ENCODE assay signal across 14 mouse cellular contexts in genomic region chr7:98667956-98668746, GRCm38 (mm10). TPM values are rescaled to one million over a fixed set of nuclear protein-coding genes. Genes with fewer than 3 reads are reported as not detected.
DNase-seq lines count a peak whose midpoint lies in the region; ATAC-seq and TF ChIP-seq lines count a peak whose summit lies in the region.
"Had no signal": no experiment of that assay in that cellular context is flagged by ENCODE, and none has a peak within 500 bp of the region (broad histone marks: within the 10 kb centered on the region; RNA-seq: fewer than 3 reads in every experiment).

No protein-coding gene starts in this region.

- H3K27ac ChIP-seq in gastrocnemius, adult 2 months, result peak overlapping the region; percentile 60
- H3K27ac ChIP-seq in limb, embryonic 13.5 days, result peak overlapping the region; percentile 56
- H3K27ac ChIP-seq in midbrain, embryonic 15.5 days, result no peak overlapping the region
- H3K27ac ChIP-seq: heart, embryonic 15.5 days had no signal

- DNase-seq in gastrocnemius, adult 2 months, result no peak
- no peak for DNase-seq in gastrocnemius, postnatal 10 days
- DNase-seq in 3T3-L1 (ENCODE audit: low read depth, low spot score), result peak; percentile 97
- DNase-seq in embryo, embryonic 9.5 days (ENCODE audit: extremely low spot score), result peak; percentile 49
- no peak for DNase-seq in left cerebral cortex, postnatal 10 days (ENCODE audit: extremely low spot score in 1 of 2, low spot score in 2 of 2)
- DNase-seq: adrenal gland, adult 2 months; kidney, postnatal 36 days; liver, postnatal 0 days; thymus, postnatal 14 days had no signal

- no peak overlapping the region for H3K4me2 ChIP-seq in limb, embryonic 13.5 days (replicated peaks)
- H3K4me2 ChIP-seq in midbrain, embryonic 15.5 days, result no peak overlapping the region
- H3K4me2 ChIP-seq: heart, embryonic 15.5 days had no signal

- peak; percentile 72 for ATAC-seq in limb, embryonic 13.5 days (ENCODE audit: low FRiP score, low read depth)
- ATAC-seq in erythroid progenitor cell, adult 5-6 weeks (replicated peaks; ENCODE audit: low FRiP score, poor library complexity, severe bottlenecking), result no peak
- ATAC-seq in midbrain, embryonic 15.5 days (replicated peaks), result no peak
- ATAC-seq: hindbrain, embryonic 16.5 days; liver, postnatal 0 days had no signal

- no peak for TF ChIP-seq CTCF in gastrocnemius, adult 2 months (IDR thresholded peaks at IDR 0.05)

- peaks cover 39% of the 10 kb centered on the region for H3K4me1 ChIP-seq in limb, embryonic 13.5 days
- no peaks in the 10 kb centered on the region for H3K4me1 ChIP-seq in midbrain, embryonic 15.5 days

- 48% methylated on average over 6 of the region's 6 CpGs for WGBS in limb, embryonic 13.5 days
- 62% methylated on average over 6 of the region's 6 CpGs for WGBS in midbrain, embryonic 15.5 days

- H3K27me3 ChIP-seq in limb, embryonic 13.5 days, result no peaks in the 10 kb centered on the region
- H3K27me3 ChIP-seq in midbrain, embryonic 15.5 days (replicated peaks), result no peaks in the 10 kb centered on the region
- H3K27me3 ChIP-seq: heart, embryonic 15.5 days had no signal

- no peak overlapping the region for H3K4me3 ChIP-seq in gastrocnemius, adult 2 months
- H3K4me3 ChIP-seq in limb, embryonic 13.5 days, result no peak overlapping the region
- no peak overlapping the region for H3K4me3 ChIP-seq in midbrain, embryonic 15.5 days
- H3K4me3 ChIP-seq: heart, embryonic 15.5 days had no signal

- no peaks in the 10 kb centered on the region for H3K9me3 ChIP-seq in limb, embryonic 13.5 days
- H3K9me3 ChIP-seq in midbrain, embryonic 15.5 days, result no peaks in the 10 kb centered on the region
- H3K9me3 ChIP-seq: heart, embryonic 15.5 days had no signal

- no peak overlapping the region for H3K9ac ChIP-seq in limb, embryonic 13.5 days
- no peak overlapping the region for H3K9ac ChIP-seq in midbrain, embryonic 15.5 days
- H3K9ac ChIP-seq: heart, embryonic 15.5 days; liver, postnatal 0 days had no signal

- intact Hi-C loops in gastrocnemius, adult 2 months (cut with DNase I), result no loop called here
- intact Hi-C loops in left cerebral cortex, postnatal 10 days (cut with DNase I), result no loop called here

- H3K36me3 ChIP-seq in limb, embryonic 13.5 days, result no peaks in the 10 kb centered on the region
- H3K36me3 ChIP-seq in midbrain, embryonic 15.5 days (replicated peaks), result no peaks in the 10 kb centered on the region
- H3K36me3 ChIP-seq: heart, embryonic 15.5 days had no signal

RNA-seq across cellular contexts. Expression of gene Emsy, which starts 11.6 kb away (rescaled TPM):
- total RNA-seq in gastrocnemius, adult 2 months (2021), result 10 to 100 TPM; 19.7 to 22.3 TPM
- total RNA-seq in gastrocnemius, postnatal 10 days (2021), result 10 to 100 TPM; 18.4 to 26.6 TPM
- polyA plus RNA-seq in limb, embryonic 13.5 days (2015; fragmentation: Nextera tagmentation; extraction: Ambion mirVana), result 27.6 and 33.1 TPM in 2 replicates
- total RNA-seq in erythroid progenitor cell, adult 5-6 weeks (2015; ENCODE audit: low replicate concordance), result 157 and 167 TPM in 2 replicates
- total RNA-seq in erythroid progenitor cell, adult 5-6 weeks (2017; ENCODE audit: low replicate concordance), result 77.0 and 106 TPM in 2 replicates
- total RNA-seq in left cerebral cortex, postnatal 10 days (2021), result 10 to 100 TPM; 57.1 to 57.2 TPM
- 34.4 and 40.8 TPM in 2 replicates for polyA plus RNA-seq in midbrain, embryonic 15.5 days (2015; fragmentation: Nextera tagmentation; extraction: Ambion mirVana)

RNA-seq across cellular contexts. Expression of gene Thap12, which starts 34.8 kb away (rescaled TPM):
- total RNA-seq in gastrocnemius, adult 2 months (2021), result 100 to 1,000 TPM; 118 to 136 TPM
- total RNA-seq in gastrocnemius, postnatal 10 days (2021), result 10 to 100 TPM; 74.8 to 77.7 TPM
- polyA plus RNA-seq in limb, embryonic 13.5 days (2015; fragmentation: Nextera tagmentation; extraction: Ambion mirVana), result 69.9 and 73.9 TPM in 2 replicates
- total RNA-seq in erythroid progenitor cell, adult 5-6 weeks (2015; ENCODE audit: low replicate concordance), result 12.6 and 16.8 TPM in 2 replicates
- total RNA-seq in erythroid progenitor cell, adult 5-6 weeks (2017; ENCODE audit: low replicate concordance), result 10.4 and 19.3 TPM in 2 replicates
- 10 to 100 TPM; 65.7 to 66.5 TPM for total RNA-seq in left cerebral cortex, postnatal 10 days (2021)
- polyA plus RNA-seq in midbrain, embryonic 15.5 days (2015; fragmentation: Nextera tagmentation; extraction: Ambion mirVana), result 44.2 and 47.1 TPM in 2 replicates

Comparison
In these comparisons a context has a peak if more than half of its experiments do, and no peak if none do; other contexts are left out.
1. DNase-seq: peak in 3T3-L1 (single experiment) and embryo, embryonic 9.5 days (single experiment); none in gastrocnemius, adult 2 months (single experiment), gastrocnemius, postnatal 10 days (single experiment) and left cerebral cortex, postnatal 10 days (0 of 2).